Mouse (Mus musculus) mature B cell (primary cell): ENCODE results near the gene Zkscan14.

Source experiments
- in situ Hi-C: fragments of 300-500 bp; cut with MboI; formaldehyde crosslinking; loops from 2 replicates; pipeline ENCODE4 v1.14.3; 2019

The Zkscan14 gene

GRCm38 (mm10) chr5:145202446-145202845 is 778 bp upstream of the Zkscan14 start:
- in situ Hi-C loops: no loop called here

GRCm38 (mm10) chr5:145200387-145200786 is 1.3 kb downstream of the Zkscan14 start:
- in situ Hi-C loops: no loop called here

GRCm38 (mm10) chr5:145191962-145192361 is 9.7 kb downstream of the Zkscan14 start, which contains the start of gene Atp5j2:
Gene Atp5j2 (minus strand): TSS chr5:145192062.
- in situ Hi-C loops: no loop called here

GRCm38 (mm10) chr5:145190875-145191798 is 10.5 kb downstream of the Zkscan14 start:
- in situ Hi-C loops: no loop called here

GRCm38 (mm10) chr5:145190373-145190772 is 11.3 kb downstream of the Zkscan14 start:
- in situ Hi-C loops: no loop called here

- in situ Hi-C loops: no loop called here
Measured at GRCm38 (mm10) chr5:145189416-145189815, 12.3 kb downstream of the Zkscan14 start.

GRCm38 (mm10) chr5:145185244-145185643 is 16.4 kb downstream of the Zkscan14 start:
- in situ Hi-C loops: no loop called here

- in situ Hi-C loops: no loop called here
Measured at GRCm38 (mm10) chr5:145178461-145178980, 23.1 kb downstream of the Zkscan14 start.

GRCm38 (mm10) chr5:145167306-145167661 is 34.4 kb downstream of the Zkscan14 start:
- in situ Hi-C loops: no loop called here

- in situ Hi-C loops: no loop called here
Measured at GRCm38 (mm10) chr5:145166536-145167305, 34.9 kb downstream of the Zkscan14 start, which contains the start of the genes Ptcd1 and Cpsf4. Gene Ptcd1 (minus strand): TSS chr5:145167108. Gene Cpsf4 (plus strand): TSS chr5:145167213.

GRCm38 (mm10) chr5:145165184-145165583 is 36.5 kb downstream of the Zkscan14 start:
- in situ Hi-C loops: no loop called here

GRCm38 (mm10) chr5:145164710-145165109 is 37.0 kb downstream of the Zkscan14 start:
- in situ Hi-C loops: no loop called here

GRCm38 (mm10) chr5:145161361-145161760 is 40.3 kb downstream of the Zkscan14 start:
- in situ Hi-C loops: no loop called here

- in situ Hi-C loops: no loop called here
Measured at GRCm38 (mm10) chr5:145152690-145153089, 49.0 kb downstream of the Zkscan14 start.

GRCm38 (mm10) chr5:145149294-145149693 is 52.4 kb downstream of the Zkscan14 start:
- in situ Hi-C loops: no loop called here

GRCm38 (mm10) chr5:145147748-145148147 is 53.9 kb downstream of the Zkscan14 start:
- in situ Hi-C loops: no loop called here
